Mouse (Mus musculus) brain, embryonic 14.5 days (tissue): ENCODE measurements around the gene Aqp3. TPM values are rescaled to one million over a fixed set of nuclear protein-coding genes. Genes with fewer than 3 reads are reported as not detected.

Experiments
- DNase-seq: peaks from one replicate; pipeline ENCODE4 v3.0.0-alpha.2; 2011; ENCODE audit warnings: low read depth
- CTCF ChIP-seq: fragments of 200-500 bp; IDR thresholded peaks from 2 replicates; pipeline ENCODE4 v1.5.1; 2012; ENCODE audit warnings: inconsistent platforms, mild to moderate bottlenecking, moderate library complexity, borderline replicate concordance; ENCODE audit not compliant: insufficient read depth, insufficient read length; ENCODE audit errors: extremely low read depth
- POLR2A ChIP-seq: fragments of 200-500 bp; IDR thresholded peaks from 2 replicates; pipeline ENCODE4 v1.6.1; 2012; ENCODE audit warnings: mild to moderate bottlenecking, inconsistent platforms, borderline replicate concordance; ENCODE audit not compliant: poor library complexity, insufficient read depth, insufficient read length, severe bottlenecking; ENCODE audit errors: extremely low read depth
- polyA plus RNA-seq: library from polyadenylated mRNA; depleted of rRNA; stranded (reverse); fragments of >200 nt; gene quantifications from 2 replicates; pipeline ENCODE4 v1.2.3, GENCODE M21; 2012; rRNA removed

Gene Aqp3
- 1.4 and 4.3 TPM in 2 replicates for polyA plus RNA-seq

DNA sequence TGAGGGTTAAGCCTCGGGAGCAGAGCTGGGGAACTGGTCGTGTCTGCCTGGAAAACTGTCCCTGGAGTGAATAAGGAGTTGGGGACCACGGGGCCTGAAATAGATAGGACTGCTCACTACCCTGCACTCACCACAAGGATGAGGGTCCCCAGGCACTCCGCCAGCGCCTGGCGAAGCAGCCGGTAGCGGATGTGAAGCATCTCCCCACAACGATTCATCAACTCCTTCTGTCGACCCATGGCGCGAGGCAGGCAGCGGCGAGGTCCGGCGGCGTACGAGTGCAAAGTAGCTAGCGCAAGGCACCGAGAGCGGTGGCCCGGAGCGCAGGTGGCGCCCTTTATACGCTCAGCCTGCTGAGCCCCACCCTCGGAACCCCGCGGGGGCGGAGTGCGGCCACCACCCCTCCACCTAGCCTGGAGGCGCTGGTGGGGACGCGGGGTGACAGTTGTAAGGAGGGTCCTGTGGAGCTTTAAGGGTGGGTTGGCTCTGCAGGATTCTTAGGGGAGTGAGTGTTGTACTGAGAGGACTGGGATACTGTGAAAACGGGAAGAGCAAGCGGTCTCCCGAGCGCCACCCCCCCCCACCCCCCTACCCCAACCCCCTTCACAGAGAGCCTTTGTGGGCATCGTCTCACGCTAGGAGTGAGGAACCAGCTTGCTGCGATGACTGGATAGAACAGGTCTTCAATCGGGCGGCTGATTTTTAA lies at the start of gene Aqp3:
Gene Aqp3, minus strand, starts transcription at position 313 of the 706 bp plus-strand sequence.
- TF ChIP-seq POLR2A (no peak), CTCF (no peak)

DNA sequence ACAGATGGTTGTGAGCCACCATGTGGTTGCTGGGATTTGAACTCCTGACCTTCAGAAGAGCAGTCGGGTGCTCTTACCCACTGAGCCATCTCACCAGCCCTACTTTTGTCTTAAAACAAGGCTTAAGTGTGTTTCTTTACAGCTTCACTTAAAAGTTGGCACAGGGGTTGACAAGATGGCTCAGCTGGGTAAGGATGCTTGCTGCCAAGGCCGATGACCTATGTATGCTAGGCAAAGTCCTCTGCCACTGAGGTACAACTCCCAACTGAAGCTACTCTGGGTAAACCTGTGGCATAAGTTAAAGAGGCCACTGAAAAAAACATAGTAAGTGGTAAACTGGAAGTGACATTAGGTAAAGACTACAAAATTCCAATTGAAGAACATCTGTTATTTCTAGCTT lies 44.6 kb upstream of the Aqp3 start:
- no peak for DNase-seq
- no peak for TF ChIP-seq POLR2A
- no peak for TF ChIP-seq CTCF

More for the DNA sequence above, at the start of gene Aqp3:
- peak; percentile 58 for DNase-seq

DNA sequence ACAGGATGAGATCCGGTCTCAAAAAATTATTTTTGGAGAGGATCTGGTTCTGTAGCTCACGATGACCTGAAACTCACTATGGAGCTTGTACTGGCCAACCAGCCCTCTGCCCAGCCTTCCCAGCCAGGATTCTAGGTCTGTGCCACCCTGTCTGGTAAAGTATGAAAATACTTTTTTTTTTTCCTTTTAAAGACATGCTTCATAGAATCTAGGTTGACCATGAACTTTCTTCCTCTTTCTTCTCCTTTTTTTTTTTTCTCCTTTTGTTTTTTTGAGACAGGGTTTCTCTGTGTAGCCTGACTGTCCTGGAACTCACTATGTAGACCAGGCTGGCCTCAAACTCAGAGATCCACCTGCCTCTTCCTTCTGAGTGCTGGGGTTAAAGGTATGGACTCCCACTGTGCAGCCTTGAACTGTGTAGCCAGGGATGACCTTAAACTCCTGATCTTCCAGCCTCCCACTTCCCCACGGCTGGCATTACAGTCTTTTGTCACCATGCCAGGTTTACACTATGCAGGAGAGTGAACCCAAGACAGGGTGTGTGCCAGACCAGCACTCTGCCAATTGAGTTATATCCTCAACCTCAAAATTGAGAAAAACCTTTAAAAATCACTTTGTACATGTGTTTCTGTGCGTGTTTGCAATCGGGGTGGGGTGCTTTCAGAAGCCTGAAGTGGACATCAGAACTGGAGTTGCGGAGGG lies 42.3 kb upstream of the Aqp3 start:
- no peak for TF ChIP-seq POLR2A
- TF ChIP-seq CTCF, result no peak
- no peak for DNase-seq

DNA sequence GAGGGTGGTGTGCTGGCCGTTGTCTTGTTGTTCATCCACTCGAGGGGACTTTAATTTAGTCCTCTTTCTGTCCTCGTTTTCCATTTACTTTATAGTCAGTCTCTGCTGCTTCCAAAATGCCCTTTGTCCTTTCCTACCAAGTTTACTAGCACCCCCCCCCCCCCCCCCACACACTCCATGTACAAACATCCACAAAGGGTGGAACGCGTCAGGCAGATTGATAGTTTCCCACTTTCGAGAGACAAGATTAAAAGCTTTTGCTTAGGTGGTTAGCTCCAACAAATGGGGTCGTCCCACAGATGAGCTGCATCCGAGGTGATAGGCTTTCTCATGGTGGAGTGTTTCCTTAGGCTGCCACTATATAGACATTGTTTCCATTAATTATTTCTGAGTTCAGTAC lies 38.8 kb upstream of the Aqp3 start:
- peak; percentile 33 for DNase-seq
- TF ChIP-seq POLR2A (no peak), CTCF (no peak)

DNA sequence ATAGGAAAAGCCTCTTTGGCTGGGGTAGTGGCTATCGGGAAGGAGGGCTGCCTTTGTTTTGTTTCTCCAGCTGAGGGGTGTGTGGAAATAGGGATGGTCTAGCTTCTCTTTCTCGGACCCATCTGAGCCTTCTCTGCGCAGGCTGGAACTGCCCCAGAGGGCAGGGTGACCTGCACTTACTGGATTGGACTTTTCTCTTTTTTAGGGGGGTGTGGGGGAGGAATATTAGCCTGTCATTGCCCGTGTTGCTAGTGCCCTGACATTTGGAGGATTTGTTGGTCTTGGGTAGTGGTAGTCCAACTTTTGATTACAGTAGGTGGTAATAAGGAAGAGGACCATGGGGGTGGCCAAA lies 38.4 kb upstream of the Aqp3 start:
- DNase-seq, result no peak
- TF ChIP-seq POLR2A, result peak; percentile 18; the same call in 1 of the 2 replicates
- TF ChIP-seq CTCF, result no peak

DNA sequence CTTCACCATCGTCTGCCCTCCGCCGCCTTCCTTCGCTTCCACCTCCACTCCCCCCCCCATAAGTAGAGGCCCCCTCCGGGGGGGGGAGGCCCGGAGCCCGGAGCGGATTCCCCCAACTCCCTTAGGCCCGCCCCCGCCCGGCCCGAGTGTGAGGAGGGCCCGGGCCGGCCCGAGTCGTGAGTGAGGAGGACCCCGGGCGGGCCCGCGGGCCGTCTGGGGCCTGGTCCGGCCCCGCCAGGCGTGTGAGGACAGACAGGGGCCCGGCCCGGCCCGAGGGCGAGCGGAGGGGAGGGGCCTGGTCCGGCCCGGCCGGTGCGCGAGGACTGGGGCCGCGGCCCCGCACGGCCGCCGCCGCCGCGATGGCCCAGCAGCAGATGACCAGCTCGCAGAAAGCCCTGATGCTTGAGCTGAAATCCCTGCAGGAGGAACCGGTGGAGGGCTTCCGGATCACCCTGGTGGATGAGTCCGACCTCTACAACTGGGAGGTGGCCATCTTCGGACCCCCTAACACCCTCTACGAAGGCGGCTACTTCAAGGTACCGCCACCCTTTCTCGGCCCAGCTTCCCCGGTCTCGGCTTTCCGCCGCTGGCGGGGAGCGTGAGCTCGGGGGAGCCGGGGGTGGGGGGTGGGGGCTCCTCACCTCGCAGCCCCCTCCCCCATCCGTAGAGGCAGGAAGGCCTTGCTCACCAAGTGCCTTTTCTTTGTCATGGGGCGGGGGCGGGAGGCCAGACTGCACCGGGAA lies 37.9 kb upstream of the Aqp3 start, which contains the start of gene Ube2r2:
Gene Ube2r2, plus strand, starts transcription at position 33 of the 743 bp plus-strand sequence.
- peak; percentile 19; the same call in 1 of the 2 replicates for TF ChIP-seq CTCF
- peak; percentile 39; the same call in 1 of the 2 replicates for TF ChIP-seq POLR2A
- DNase-seq, result peak; percentile 75

DNA sequence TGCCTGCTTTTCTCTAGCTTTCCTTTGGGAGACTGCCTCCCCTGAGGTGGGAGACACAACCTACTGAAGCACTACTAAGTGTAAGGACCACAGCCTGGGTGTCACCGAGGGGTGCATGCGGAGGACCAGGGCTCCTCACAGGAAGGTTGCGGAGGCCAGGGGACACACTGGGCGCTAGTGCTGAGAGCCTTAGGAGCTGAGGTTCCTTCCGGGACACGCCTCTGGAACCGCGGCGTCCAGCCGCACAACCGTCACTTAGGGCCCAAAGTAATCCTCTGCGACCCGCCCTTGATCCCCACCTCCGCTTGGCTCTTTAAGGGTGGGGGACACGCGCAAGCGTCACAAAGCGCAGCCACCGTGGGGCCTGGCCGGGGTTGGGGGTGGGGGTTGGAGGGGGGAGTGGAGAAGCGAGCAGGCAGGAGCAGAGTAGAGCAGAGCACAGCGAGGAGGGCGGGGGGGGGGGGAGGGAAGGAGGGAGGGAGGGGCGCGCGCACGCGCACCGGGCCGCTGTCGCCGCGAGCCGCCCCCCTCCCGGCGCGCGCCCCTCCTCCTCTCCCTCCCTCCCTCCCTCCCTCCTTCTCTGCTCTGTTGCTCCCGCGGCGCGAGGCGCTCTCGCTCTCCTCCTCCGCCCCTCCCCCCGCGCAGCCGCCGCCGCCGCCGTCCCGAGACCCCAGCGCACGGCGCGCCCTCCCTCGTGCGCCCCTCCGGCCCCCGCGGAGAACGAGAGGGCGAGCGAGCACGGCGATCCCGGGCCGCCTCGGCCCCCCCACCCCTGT lies 37.1 kb upstream of the Aqp3 start:
- DNase-seq, result peak; percentile 95
- TF ChIP-seq POLR2A (peak; percentile 78), CTCF (no peak)

DNA sequence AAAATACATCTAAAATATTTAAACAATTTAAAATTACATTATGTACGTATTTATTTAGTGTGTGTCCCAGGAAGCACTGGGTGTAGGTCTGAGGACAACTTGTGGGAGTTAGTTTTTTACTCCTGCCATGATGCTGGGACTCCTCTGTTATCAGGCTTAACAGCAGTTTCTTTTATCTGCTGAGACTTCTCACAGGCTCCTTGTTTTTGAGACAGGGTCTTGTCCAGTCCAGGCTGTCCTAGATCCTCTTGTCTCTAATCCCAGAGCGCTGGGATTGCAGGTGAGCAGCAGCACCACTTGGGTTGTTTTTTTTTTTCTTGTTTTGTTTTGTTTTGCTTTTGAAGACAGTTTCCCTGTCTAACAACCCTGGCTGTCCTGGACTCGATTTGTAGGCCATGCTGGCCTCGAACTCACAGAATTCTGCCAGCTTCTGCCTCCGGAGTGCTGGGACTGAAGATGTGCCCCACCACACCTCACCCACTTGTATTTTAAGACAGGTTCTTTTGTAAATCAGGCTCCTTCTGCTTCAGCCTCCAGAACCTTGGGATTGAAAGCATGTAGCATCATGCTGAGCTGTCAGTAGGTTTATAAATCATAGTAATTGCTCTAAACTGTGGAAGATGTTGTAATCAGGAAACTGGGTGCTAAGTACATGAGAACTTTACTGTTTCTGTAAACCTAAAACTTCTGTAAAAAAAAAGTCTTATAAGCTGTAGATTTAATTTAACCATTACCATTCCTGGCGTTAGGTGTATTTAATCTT lies 35.7 kb upstream of the Aqp3 start:
- TF ChIP-seq CTCF (no peak), POLR2A (no peak)
- DNase-seq, result no peak

DNA sequence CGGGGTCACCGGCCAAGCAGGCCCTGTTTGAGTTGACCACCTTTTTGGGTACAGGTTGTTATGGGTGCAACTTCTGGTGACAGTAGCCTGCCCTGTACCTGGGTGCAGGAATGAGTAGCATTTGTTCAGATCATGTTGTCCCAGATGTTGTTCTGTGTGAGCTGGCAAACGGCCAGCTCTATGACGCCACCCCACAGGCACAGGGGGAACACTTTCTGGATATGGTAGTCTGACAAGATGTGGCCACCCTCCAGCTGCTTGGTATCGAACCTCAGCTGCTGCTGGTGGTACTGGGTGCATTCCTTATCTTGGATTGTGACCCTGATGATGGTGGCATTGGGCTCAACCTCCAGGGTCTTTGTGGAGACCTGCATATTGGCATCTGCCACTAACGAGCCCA lies 34.5 kb upstream of the Aqp3 start:
- TF ChIP-seq CTCF (no peak), POLR2A (no peak)
- DNase-seq, result no peak

DNA sequence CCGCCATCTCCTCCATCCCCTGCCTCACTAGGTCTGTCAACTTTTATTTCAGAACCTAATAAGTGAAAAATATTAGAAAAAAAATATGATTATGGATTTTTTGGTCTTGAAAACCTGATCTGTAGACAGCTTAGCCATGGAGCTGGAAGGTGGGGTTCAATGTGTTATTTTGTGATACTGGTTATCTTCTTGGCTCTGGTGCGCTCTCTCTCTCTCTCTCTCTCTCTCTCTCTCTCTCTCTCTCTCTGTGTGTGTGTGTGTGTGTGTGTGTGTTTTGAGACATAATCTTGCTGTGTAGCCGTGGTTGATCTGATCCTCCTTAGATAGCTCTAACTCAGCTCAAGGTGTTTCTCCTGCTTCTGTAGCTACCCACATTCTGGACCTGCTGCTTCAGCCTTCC lies 31.9 kb upstream of the Aqp3 start:
- DNase-seq, result no peak
- TF ChIP-seq CTCF (no peak), POLR2A (no peak)

DNA sequence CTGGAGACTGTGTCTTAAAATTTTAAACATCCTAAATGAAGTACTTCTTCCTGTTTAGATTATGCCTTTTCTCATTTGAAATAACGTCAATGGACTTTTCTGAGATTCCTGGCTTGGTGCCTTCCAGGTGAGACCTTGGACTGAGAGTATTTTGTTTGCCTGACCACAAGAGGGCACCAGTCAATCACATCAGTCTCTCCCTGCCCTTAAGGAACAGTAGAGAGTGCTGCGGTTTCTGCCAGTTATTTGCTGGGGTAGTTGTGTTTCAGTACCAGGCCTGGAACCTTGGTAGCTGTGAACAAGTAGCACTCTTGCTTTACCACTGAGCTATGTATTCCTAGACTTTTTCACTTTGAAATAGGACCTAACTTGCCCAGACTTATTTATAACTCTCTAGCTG lies 31.4 kb upstream of the Aqp3 start:
- TF ChIP-seq POLR2A, result no peak
- peak; percentile 76; the same call in 1 of the 2 replicates for TF ChIP-seq CTCF
- DNase-seq, result peak; percentile 79
